Mouse (Mus musculus) spleen, postnatal 36 days (tissue): ENCODE data around the gene Moap1.
A peak's percentile ranks its signal among the peaks of the same experiment; 100 is the strongest.

ENCODE experiments used
- DNase-seq, 2 experiments: peaks; one replicate each; pipeline ENCODE4 v3.0.0; 2022; ENCODE audit warnings: low spot score in 2 of 2, mixed read lengths in 1 of 2

The Moap1 gene

DNA sequence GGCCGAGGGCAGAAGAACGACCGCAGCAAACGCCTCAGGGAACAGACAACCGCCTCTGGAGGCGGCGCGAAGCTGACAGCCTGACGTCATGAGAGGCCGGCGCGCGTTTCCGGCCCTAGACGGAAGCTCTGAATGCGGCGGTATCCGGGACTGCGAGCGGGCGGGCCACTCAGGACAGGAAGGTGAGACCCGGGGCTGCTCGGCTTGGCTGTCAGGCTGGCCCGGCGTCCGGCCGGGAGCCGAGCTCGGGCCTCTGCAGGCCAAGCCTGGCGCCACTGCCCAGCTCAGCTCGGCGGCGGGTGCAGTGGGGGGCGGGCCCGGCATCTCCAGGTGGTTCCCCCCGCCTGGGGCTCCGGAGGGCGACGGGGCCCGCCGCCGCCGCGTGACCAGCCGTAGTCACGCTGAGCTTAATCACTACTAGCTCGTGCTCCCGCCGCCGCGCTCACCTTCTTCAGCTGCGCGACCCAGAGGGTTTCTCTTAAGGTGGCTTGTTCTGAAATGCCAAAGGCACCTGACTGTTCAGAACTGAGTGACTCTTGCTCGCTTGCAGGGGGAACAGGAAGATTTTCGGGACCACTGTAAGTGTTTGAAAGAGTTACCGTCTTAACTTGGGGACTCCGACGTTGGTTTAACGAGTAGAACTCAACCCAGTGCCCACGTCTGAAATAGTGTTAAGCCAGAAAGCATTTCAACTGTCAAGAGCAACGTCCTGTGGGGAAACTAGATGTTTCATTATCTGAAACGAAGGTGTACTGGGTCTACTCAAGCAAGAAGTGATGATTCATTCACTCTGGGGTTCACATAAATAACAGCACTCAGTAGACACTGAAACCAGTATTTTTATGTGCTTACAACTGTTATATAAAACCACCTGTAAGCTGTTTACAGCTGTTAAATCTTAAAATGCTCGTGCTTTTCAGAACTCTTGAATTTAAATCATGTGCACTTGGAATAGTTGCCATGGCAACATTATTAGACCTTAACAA lies at the start of gene Moap1, which contains the start of gene Tmem251:
Gene Moap1 (minus strand): TSS at position 73 of the 986 bp plus-strand sequence.
Gene Tmem251 (plus strand): TSS at position 174 of the 986 bp plus-strand sequence.
- DNase-seq: peak; percentile 90 to 91

DNA sequence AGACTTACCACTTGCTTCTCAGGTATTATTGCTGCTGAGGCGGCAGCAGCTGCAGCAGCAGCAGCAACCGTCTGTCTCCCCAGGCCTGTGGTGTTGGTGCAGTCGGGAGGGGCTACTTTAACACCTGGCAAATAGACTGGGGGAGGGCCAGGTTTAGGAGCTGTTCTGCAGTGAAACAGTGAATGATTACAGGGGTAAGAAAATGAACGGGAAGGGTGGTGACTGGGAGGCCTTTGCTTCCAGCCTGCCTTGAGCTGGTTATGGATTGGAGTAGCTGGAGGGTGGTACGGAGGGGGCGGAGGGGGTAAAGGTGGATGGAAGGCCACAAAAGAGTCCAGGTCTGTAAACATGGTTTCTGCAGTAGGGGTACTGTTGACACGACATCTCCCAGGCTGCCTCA lies 44.5 kb upstream of the Moap1 start:
- DNase-seq: no peak

DNA sequence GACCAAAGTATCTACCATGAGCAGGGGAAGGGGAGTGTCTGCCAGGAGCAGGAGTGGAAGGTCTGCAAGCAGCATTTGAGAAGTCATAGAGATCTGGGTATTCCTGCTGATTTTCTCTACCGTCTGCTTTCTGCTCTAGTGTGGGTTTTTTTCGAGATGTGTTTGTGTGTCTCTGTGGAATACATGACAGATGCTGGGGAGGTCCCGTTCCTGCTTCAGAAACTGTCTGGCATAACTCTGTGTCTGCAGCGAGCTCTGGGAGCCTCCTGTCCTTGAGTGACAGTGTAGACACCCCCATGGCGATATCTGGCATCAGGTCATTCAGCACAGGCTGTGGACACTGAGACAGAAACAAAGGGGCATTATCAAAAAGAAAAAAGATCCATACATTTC lies 42.1 kb upstream of the Moap1 start:
- DNase-seq: no peak

DNA sequence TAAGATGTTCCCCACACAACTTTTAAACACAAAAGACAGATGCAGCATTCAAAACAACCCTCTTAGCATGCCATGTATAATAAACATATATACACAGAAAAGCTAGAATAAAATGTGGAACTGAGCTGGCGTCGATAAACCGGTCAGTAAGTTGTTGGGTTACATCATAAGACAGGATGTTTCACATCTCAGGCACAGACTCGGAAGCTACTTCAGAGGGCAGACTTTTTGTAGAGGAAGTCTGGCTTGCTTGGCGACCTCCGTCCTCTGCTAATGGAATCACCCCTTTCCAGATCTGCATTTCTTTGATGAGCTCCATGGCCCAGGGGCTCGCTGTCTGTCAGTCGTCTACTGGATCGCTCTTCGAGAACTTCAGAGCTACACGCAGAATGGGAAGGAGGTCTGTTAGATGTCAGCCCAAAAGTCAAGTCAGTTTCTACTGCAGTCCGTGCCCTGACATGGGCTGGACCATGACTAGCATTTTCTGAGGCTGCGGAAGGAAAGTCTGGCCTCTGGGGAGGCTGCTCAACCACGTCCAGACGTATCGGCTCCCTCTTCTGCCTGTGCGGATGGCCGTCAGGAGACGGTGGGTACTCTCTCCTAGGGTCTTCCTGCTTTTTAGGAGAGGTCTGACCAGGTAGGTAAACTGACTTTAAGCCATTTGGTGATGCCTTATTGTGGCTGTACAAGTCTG lies 41.6 kb upstream of the Moap1 start:
- DNase-seq: no peak

DNA sequence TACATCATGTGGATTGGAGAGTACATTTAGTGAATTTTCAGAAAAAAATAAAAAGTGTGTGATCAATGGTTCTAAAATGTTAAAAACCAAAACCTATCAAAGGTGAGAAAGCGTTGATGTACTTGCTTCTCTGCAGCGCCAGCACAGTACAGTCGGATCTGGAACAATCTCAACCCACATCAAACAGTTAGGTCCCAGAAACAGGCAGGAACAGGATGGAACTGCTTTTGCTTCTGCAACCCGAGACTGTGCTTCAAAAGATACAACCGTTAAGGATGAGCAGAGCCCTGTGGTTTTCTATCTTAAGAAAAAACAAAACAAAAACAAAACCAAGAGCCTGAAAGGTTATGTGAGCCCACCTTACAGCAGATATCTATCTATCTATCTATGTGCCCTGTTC lies 39.4 kb upstream of the Moap1 start:
- DNase-seq: no peak

DNA sequence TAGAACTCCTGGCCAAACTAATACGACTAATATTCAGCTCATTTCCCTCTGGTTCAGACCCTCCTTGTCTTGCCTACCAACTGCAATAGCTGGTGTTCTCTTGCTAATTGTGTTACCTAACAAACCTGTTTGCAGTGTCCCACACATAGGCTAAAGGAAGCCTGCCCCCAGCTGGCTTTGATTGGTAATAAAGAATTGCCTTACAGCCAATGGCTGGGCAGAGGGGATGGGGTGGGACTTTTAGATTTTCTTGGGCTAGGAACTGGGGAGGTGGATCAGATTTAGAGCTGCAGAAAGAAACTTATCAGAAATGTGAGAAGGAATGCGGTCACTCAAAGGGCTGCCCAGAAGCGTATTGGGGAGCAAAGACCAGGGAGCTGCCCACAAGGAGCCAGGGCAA lies 36.0 kb upstream of the Moap1 start:
- no peak for DNase-seq

DNA sequence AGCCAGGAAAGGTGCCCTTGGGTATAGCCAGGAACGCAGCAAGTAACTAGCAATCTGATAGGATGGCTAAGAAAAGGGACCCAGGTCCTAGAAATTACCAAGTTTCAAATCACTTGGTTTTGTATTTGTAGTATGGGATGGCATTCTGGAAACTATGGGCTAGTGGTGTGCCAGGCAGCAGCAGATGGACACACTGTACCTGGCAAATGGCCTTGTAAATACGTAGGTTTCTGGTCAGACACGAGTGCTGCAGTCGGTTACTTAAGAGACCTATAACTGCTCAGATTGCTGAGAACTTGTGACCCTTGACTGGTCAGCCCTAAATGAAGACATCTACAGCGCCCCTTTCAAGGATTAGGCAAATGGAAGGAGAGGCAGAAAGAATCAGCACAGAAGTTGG lies 34.7 kb upstream of the Moap1 start:
- no peak for DNase-seq

DNA sequence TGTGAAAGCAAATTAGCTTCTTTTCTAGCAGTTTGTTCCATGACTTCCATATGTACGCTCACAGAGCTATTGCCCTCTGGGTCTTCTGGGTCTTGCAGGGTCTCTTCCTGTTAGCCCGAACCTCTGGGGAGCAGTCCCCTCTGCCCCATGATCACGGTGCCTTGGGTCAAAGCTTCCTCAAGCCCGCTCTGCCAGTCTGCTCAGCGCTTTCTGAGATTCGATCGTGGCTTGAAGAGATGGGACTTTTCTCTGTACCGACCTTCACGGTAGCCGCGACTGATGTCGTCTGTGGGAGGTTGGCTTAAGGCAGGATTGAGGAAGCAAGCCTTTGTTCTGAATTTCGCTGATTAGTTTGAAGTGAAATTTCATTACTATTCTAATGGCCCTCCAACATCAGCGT lies 32.6 kb upstream of the Moap1 start:
- no peak for DNase-seq

DNA sequence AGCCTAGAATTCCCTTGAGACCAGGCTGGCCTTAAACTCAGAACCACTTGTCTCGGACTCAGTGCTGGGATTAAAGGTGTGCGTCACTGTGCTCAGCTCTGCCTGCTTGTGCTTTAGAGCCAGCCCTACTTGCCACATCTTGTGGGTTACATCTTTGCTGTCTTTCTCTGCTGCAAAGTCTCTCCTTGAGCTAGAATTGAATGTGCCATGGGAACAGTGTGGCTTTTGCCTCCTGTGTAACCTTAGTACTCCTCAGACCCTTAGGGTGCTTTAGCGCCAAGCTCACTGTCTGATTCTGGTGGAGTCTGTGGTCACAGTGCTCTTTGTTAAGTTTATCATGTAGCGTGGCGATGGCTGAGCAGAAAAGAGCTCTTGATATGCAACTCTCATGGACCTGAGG lies 29.2 kb upstream of the Moap1 start:
- DNase-seq: no peak

DNA sequence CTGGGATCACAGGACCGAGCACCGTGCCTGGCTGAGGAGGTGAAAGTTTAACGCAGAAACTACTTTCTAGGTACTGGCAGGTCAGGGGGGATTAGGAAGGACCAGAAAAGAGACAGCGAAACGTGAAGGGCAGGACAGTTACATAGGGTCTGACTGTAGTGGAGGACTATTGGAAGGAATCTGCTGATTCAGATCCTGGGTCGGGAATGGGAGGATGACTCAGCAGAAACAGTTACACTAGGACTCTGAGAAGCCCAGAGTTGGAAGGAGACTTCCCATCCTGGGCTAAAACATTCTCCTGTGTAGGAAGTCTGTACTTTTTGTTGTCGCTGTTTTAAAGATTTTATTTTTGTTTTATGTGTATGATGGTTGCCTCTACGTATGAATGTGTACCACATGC lies 28.1 kb upstream of the Moap1 start:
- DNase-seq: no peak

DNA sequence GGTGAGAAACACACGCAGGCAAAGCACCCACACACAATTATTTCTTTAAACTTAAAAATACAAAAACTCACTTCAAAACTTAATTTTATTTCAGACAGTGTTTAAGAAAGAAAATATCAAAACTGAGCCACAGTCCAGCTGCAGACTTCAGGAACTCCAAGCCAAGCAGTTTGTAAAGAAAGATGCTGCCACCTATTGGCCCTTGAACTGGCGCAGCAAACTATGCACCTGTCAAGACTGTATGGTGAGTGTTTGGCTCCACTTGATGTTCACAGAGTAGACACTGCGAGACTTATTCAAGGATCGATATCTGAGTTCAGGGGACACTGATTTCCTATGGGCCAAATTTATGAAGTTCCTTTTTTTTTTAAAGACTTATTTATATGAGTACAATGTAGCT lies 25.5 kb upstream of the Moap1 start:
- no peak for DNase-seq

DNA sequence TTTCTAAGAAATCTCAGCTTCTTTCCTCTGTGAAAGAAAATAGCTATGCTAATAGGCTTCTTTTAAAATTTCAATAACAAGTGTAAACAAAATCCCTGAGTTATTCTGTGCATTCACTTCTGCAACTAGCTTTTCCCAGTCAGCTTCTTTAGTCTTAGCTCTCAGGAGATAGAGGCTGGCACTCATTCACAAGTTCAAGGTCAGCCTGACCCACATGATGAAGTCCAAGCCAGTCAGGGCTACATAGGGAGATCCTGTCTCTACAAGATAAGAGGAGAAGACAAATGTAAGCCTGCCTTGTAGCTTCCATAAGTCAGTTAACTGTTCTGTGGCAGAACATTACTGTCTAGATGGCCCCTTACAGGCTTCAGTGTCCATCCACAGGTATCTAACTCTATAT lies 20.2 kb upstream of the Moap1 start:
- no peak for DNase-seq

DNA sequence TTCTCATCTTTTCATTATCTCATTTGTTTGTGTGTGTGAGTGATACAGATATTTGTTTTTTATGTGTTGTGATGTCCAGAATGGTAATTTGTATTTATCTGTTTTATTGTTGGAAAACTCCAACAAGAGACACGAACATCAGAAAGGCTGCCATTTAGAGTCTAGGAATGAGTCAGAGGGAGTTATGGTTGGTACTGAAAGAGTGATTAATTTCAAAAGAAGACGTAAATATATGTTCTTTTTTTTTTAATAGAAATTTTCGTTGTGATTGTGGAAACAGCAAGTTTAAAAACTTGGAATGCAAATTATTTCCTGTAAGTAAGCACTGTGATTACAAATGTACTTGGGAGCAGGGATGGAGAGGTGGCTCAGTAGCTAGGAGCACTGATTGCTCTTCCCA lies 18.2 kb upstream of the Moap1 start:
- DNase-seq: no peak

DNA sequence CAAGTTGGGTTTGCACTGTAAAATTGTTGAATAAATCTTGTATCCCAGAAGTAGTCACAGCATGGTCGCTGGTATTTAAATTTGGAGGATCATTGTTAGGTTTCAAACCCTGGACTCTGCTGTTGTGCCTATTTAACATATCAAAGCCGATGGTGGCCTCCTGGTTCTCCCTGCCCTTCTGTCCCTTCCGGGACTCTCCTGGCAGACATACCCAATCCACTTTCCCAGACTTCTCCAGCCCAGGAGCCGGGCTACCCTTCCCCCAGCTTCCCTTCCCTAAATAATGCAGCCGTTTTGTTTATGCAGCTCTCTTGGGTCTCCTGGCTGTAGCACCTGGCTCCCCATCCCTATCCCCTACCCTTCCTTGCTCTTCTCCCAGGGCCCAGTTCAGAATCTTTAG lies 15.5 kb upstream of the Moap1 start:
- no peak for DNase-seq

DNA sequence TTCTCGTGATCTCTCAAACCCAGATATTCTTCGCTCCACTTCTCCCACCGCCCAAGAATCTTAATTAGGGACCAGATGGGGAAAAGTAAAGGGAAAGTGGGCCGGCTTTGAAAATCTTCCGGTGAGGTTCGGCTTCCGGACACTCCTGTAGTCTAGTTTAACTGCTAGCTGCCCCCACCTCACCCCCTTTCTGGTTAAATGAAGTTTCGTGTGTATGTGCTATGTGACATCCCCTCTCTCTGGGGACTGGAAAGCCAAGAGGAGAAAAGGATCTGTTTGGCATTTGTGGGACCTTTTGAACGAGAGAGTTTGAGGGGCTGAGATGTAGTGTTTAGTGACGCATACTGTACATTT lies 14.9 kb upstream of the Moap1 start, which contains the start of gene Gm20604:
Gene Gm20604 (minus strand): TSS at position 270 of the 354 bp plus-strand sequence.
- DNase-seq: no peak

DNA sequence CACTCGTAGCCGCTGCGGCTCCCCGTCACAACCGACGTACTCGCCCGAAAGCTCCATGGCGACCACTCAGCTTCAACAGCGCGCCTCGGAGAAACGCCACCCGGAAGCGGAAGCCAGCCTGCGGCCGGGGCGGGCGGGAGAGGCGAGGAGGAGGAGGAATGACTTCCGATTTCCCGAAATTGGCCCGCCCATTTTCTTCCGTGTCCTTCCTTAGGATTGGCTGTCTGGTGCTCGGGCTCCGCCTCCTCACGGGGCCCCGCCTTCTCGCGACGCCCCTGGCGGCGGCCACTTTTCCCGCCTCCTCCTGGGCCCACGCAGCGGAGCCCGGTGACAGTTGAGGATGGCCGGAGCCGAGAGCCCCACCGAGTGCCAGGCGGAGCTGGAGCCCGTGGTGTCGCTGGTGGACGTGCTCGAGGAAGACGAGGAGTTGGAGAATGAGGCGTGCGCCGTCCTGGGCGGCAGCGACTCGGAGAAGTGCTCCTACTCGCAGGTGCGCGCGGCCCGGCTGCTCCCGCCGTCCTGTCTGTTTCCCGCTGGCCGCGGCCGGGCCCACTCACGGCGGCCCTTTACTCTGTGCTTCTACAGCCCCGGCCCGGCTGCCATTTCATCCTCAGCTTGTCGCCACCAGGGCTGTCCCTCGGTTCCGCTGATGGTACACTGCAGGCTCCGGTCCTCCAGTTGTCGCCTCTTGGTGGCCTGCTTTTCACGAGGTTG lies 14.4 kb upstream of the Moap1 start, which contains the start of the genes Gm28051, Gon7 and Ubr7:
Gene Gm28051 (minus strand): TSS at position 77 of the 714 bp plus-strand sequence.
Gene Gon7 (minus strand): TSS at position 115 of the 714 bp plus-strand sequence.
Gene Ubr7 (plus strand): TSS at position 279 of the 714 bp plus-strand sequence.
- peak; percentile 95 to 97 for DNase-seq

DNA sequence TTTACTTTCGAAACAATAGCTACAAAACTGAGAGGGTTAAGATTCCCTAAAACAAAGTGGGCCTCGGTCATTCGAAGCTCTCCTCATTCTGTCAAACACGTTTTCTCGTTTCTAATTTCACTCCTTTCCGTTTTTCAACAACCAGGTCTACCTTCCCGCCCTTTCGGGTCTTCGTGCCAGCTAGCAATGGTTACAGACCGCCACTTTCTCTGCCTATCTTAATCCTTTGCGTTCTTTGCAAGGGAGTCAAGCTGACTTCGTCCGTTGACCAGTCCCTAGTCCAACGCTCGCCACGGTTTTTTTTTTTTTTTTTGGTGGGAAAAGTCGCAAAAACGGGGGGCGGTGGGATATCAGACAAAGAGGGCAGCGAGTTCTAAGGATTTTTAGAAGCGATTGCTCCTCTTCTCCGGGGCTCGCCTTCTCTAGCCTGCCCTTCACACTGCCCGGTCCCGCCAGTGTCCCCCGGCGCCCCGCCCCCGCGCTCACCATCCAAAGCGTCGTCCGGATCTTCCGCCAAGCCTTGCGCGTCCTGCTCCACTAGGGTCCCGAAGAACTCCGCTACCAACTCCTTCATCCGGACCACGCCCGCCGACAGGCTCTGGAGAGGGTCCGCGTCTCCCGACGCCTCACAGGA lies 13.7 kb upstream of the Moap1 start:
- DNase-seq: no peak

DNA sequence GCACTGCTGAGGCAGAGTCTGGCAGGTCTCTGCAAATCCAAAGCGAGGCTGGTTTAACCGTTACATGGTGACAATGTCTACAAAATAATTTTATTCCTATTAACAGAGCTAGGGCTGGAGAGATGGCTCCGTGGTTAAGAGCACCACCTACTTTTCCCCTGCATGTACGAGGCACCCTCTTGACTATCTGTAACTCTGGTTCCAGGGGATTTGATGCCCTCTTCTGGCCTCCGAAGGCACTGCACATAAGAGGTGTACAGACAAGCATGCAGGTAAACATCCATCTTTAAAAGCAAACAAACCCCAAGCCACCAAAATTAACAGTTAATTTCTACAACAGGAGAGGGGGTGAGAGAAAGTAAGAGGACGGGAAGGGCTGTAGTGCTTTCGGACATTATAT lies 12.8 kb upstream of the Moap1 start:
- DNase-seq: peak in 1 of 2 experiments; percentile 56

DNA sequence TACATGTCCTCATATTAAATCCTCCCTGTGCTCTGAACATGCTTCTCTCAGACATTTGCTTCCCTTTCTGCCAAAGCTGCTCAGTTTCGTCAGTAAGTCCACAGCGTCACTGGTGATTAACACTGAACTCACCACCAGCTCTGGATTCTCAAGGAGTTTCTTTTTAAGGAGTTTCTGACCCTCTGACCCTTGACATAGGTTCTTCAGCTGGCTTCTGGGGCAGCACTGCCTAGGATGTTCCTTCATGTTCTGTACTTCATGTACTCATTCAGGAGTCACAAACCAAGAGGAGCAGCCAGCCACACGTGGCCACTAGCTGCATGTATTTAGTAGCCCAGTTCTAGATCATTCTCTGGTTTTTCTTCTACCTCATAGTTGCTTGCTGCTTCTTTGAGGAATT lies 4.8 kb upstream of the Moap1 start:
- no peak for DNase-seq

DNA sequence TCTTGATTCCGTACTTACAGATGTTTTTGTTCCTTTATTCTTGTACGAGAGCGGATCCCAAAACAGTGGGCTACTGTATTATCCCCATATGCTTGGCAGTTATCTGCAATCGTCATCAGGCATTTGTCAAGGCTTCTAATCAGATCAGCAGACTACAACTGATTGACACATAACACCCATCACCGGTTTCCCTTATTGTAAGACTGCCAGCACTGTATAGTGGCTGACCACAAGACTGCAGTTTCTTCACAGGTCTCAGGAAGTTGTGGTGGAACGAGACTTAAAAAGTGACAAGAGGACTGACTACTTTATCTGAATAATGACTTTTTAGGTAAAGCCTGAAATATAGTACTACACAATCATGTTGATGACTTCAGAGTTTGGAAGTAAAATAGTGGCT lies 1.4 kb upstream of the Moap1 start:
- peak; percentile 35 to 57 for DNase-seq

DNA sequence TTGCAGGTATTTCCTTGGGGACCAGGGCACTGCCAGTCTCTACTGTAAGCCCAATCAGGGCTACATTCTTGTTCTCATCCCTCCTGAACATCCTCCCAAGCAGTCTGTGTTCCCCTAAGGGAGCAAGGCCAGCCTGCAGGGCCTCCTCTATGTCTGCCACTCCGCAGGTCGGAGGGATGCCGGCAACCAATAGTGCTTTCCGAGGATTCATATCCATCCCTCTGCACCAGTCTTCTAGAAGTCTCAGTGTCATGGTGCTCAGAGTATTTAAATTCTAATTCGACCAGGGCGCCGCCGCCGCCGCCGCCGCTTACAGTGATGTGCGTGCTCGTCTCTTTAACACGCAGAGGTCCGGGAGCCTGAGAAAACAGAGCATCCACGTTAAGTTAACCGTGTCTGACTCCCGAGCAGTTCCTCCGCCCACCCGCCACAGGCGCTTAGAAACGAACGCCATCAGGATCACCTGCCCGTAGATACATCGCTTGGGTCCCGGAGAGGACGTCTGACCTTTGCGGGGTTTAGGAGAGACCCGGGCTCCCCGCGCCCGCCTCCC lies 349 bp downstream of the Moap1 start:
- no peak for DNase-seq
